Mouse (Mus musculus) lung, adult 2 months (tissue): ENCODE measurements around the gene Dnah17. TPM values are rescaled to one million over a fixed set of nuclear protein-coding genes. Genes with fewer than 3 reads are reported as not detected.

Experiments used
- DNase-seq: peaks from one replicate; pipeline ENCODE4 v3.0.0; 2022
- H3K4me1 ChIP-seq: fragments of 200-500 bp; 2 replicates; pipeline ENCODE4 v1.6.1; 2011; ENCODE audit warnings: low read length; ENCODE audit not compliant: control insufficient read depth, insufficient read depth
- H3K4me3 ChIP-seq: fragments of 200-500 bp; replicated peaks from 2 replicates; pipeline ENCODE3; 2011; ENCODE audit warnings: low read depth, mild to moderate bottlenecking, control low read depth, low read length; ENCODE audit errors: extremely low read depth
- CTCF ChIP-seq: fragments of 200-500 bp; IDR thresholded peaks from 2 replicates; pipeline ENCODE4 v1.5.1; 2011; ENCODE audit warnings: mild to moderate bottlenecking, low read length, control low read depth; ENCODE audit not compliant: insufficient read depth
- POLR2A ChIP-seq: fragments of 200-500 bp; IDR thresholded peaks from 2 replicates; pipeline ENCODE4 v1.6.1; 2011; ENCODE audit warnings: low read depth, mild to moderate bottlenecking, control low read depth, low read length, borderline replicate concordance; ENCODE audit errors: extremely low read depth
- WGBS: fragments of 180-500 bp; shearing (Covaris S2); methylation state at CpG from one replicate; pipeline ENCODE4 v1.1.7; 2018; 5-methylcytosine and 5-hydroxymethylcytosine counted together
- polyA plus RNA-seq: library from polyadenylated mRNA; depleted of rRNA; stranded (reverse); fragments of >200 nt; gene quantifications from 2 replicates; pipeline ENCODE4 v1.2.3, GENCODE M21; 2012

Gene Dnah17
- polyA plus RNA-seq, 1 experiment, result 0.18 TPM

GRCm38 (mm10) chr11:117993190-117994175, 137.0 kb downstream of the Dnah17 start:
- DNase-seq, result no peak
- H3K4me1 ChIP-seq, result peaks cover 59% of the 10 kb centered on the region
- H3K4me3 ChIP-seq, result no peak overlapping the region
- 47% methylated on average over 14 of the region's 14 CpGs for WGBS
- TF ChIP-seq POLR2A (no peak), CTCF (no peak)

- TF ChIP-seq CTCF (no peak), POLR2A (no peak)
- DNase-seq, result no peak
- H3K4me3 ChIP-seq, result no peak overlapping the region
- WGBS, result 19% methylated on average over 9 of the region's 9 CpGs
- peaks cover 58% of the 10 kb centered on the region for H3K4me1 ChIP-seq
These were observed 138.6 kb downstream of the Dnah17 start for GRCm38 (mm10) chr11:117991502-117992470.

GRCm38 (mm10) chr11:117989926-117990325, 140.5 kb downstream of the Dnah17 start:
- Histone ChIP-seq H3K4me3 (no peak overlapping the region), H3K4me1 (peaks cover 52% of the 10 kb centered on the region)
- TF ChIP-seq CTCF, result peak; percentile 41; the same call in 1 of the 2 replicates
- TF ChIP-seq POLR2A, result no peak
- DNase-seq, result no peak
- 22% methylated on average over 10 of the region's 10 CpGs for WGBS

- DNase-seq, result no peak
- WGBS, result 76% methylated on average over 4 of the region's 4 CpGs
- peaks cover 45% of the 10 kb centered on the region for H3K4me1 ChIP-seq
- no peak overlapping the region for H3K4me3 ChIP-seq
- TF ChIP-seq CTCF (no peak), POLR2A (no peak)
These were observed 141.2 kb downstream of the Dnah17 start for GRCm38 (mm10) chr11:117989241-117989640.

- Histone ChIP-seq H3K4me3 (no peak overlapping the region), H3K4me1 (peaks cover 36% of the 10 kb centered on the region)
- 44% methylated on average over 4 of the region's 4 CpGs for WGBS
- no peak for TF ChIP-seq CTCF
- no peak for TF ChIP-seq POLR2A
- DNase-seq, result no peak
These were observed 142.5 kb downstream of the Dnah17 start for GRCm38 (mm10) chr11:117987968-117988367.

- WGBS, result 1% methylated on average over 32 of the region's 32 CpGs
- no peak for TF ChIP-seq POLR2A
- TF ChIP-seq CTCF, result no peak
- Histone ChIP-seq H3K4me1 (peaks cover 26% of the 10 kb centered on the region), H3K4me3 (peak overlapping the region; percentile 73)
- peak; percentile 87 for DNase-seq
These were observed 143.4 kb downstream of the Dnah17 start for GRCm38 (mm10) chr11:117987032-117987451.

- peak; percentile 89 for DNase-seq
- H3K4me3 ChIP-seq, result peak within 1 kb of the TSS; percentile 84
- peaks cover 20% of the 10 kb centered on the region for H3K4me1 ChIP-seq
- 8% methylated on average over 43 of the region's 51 CpGs for WGBS
- TF ChIP-seq CTCF, result no peak
- peak; percentile 86; the same call in 1 of the 2 replicates for TF ChIP-seq POLR2A
These were observed 144.1 kb downstream of the Dnah17 start, which contains the start of gene Pgs1 for GRCm38 (mm10) chr11:117986126-117987031. Gene Pgs1, plus strand, starts transcription at chr11:117986292.

- TF ChIP-seq CTCF (no peak), POLR2A (no peak)
- DNase-seq, result no peak
- 59% methylated on average over 7 of the region's 7 CpGs for WGBS
- H3K4me1 ChIP-seq, result peaks cover 11% of the 10 kb centered on the region
- no peak overlapping the region for H3K4me3 ChIP-seq
These were observed 146.7 kb downstream of the Dnah17 start for GRCm38 (mm10) chr11:117983770-117984169.

GRCm38 (mm10) chr11:117982426-117982825, 148.0 kb downstream of the Dnah17 start:
- Histone ChIP-seq H3K4me3 (no peak overlapping the region), H3K4me1 (peaks cover 5% of the 10 kb centered on the region)
- 49% methylated on average over 5 of the region's 5 CpGs for WGBS
- TF ChIP-seq POLR2A (no peak), CTCF (no peak)
- DNase-seq, result no peak
